Mouse (Mus musculus) thymus, adult 2 months (tissue): Measurements from ENCODE around the gene Tatdn2. TPM values are rescaled to one million over a fixed set of nuclear protein-coding genes. Genes with fewer than 3 reads are reported as not detected.

Experiments used
- DNase-seq: peaks from one replicate; pipeline ENCODE4 v3.0.0; 2021
- H3K27ac ChIP-seq: fragments of 200-500 bp; 2 replicates; pipeline ENCODE4 v1.5.1; 2012; ENCODE audit warnings: low read length, control low read depth; ENCODE audit not compliant: control insufficient read depth, insufficient read depth
- H3K27me3 ChIP-seq: fragments of 200-500 bp; 2 replicates; pipeline ENCODE4 v1.6.1; 2012; ENCODE audit warnings: mild to moderate bottlenecking, low read length, moderate library complexity, mixed read lengths; ENCODE audit not compliant: control insufficient read depth, insufficient read depth
- H3K36me3 ChIP-seq: fragments of 200-500 bp; 2 replicates; pipeline ENCODE4 v1.6.1; 2012; ENCODE audit warnings: mild to moderate bottlenecking, low read length, moderate library complexity; ENCODE audit not compliant: control insufficient read depth, insufficient read depth
- H3K4me1 ChIP-seq: fragments of 200-500 bp; replicated peaks from 2 replicates; pipeline ENCODE4 v1.6.1; 2012; ENCODE audit warnings: low read length; ENCODE audit not compliant: control insufficient read depth, insufficient read depth
- H3K4me3 ChIP-seq: fragments of 200-500 bp; 2 replicates; pipeline ENCODE4 v1.5.1; 2012; ENCODE audit warnings: mild to moderate bottlenecking, low read length, control low read depth, moderate library complexity; ENCODE audit not compliant: control insufficient read depth, insufficient read depth
- CTCF ChIP-seq: fragments of 200-500 bp; IDR thresholded peaks from 2 replicates; pipeline ENCODE4 v1.5.1; 2012; ENCODE audit warnings: mild to moderate bottlenecking, control low read depth, low read length, moderate library complexity, borderline replicate concordance; ENCODE audit not compliant: control insufficient read depth, poor library complexity, insufficient read depth; ENCODE audit errors: extremely low read depth
- POLR2A ChIP-seq: fragments of 200-500 bp; IDR thresholded peaks from 2 replicates; pipeline ENCODE4 v1.6.1; 2012; ENCODE audit warnings: mild to moderate bottlenecking, low read length, control low read depth, moderate library complexity; ENCODE audit not compliant: control insufficient read depth, poor library complexity, insufficient read depth; ENCODE audit errors: extremely low read depth
- WGBS: fragments of 180-500 bp; shearing (Covaris S2); methylation state at CpG from one replicate; pipeline ENCODE4 v1.1.7; 2018; 5-methylcytosine and 5-hydroxymethylcytosine counted together
- polyA plus RNA-seq: library from polyadenylated mRNA; depleted of rRNA; stranded (reverse); fragments of >200 nt; gene quantifications from 2 replicates; pipeline ENCODE4 v1.2.3, GENCODE M21; 2012

The Tatdn2 gene
- polyA plus RNA-seq, 1 experiment: 35.7 TPM

GRCm38 (mm10) chr6:113714276-113714675 lies 17.4 kb downstream of the Tatdn2 start:
- Histone ChIP-seq H3K4me1 (no peaks in the 10 kb centered on the region), H3K27me3 (no peaks in the 10 kb centered on the region), H3K36me3 (peaks cover 63% of the 10 kb centered on the region), H3K27ac (no peak overlapping the region), H3K4me3 (no peak overlapping the region)
- WGBS: 65% methylated on average over 2 of the region's 2 CpGs
- TF ChIP-seq POLR2A: no peak
- no peak for TF ChIP-seq CTCF
- DNase-seq: no peak

DNA sequence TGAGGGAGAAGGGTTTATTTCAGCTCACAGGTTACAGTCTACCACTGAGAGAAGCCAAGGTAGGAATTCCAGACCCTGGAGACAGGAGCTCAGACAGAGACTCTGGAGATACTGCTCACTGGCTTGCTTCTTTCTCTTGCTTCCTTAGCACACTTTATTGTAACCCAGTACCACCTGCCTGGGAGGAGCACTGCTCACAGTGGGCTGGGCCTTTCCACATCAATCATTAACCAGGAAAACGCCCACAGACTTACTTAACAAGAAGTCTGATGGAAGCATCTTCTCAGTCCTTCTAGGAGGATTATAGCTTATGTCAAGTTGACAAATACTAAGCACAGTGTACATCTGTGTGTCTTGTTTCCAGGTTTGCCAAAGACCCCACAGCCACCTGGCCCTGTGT lies 17.9 kb downstream of the Tatdn2 start:
- H3K27ac ChIP-seq: no peak overlapping the region
- no peak for DNase-seq
- H3K4me3 ChIP-seq: no peak overlapping the region
- H3K4me1 ChIP-seq: no peaks in the 10 kb centered on the region
- WGBS: 69% methylated on average over 1 of the region's 1 CpGs
- H3K36me3 ChIP-seq: peaks cover 57% of the 10 kb centered on the region
- no peak for TF ChIP-seq CTCF
- no peak for TF ChIP-seq POLR2A
- H3K27me3 ChIP-seq: no peaks in the 10 kb centered on the region

GRCm38 (mm10) chr6:113717541-113717940 lies 20.7 kb downstream of the Tatdn2 start:
- no peaks in the 10 kb centered on the region for H3K27me3 ChIP-seq
- H3K4me3 ChIP-seq: no peak overlapping the region
- H3K36me3 ChIP-seq: peaks cover 30% of the 10 kb centered on the region
- H3K27ac ChIP-seq: no peak overlapping the region
- no peaks in the 10 kb centered on the region for H3K4me1 ChIP-seq
- no peak for TF ChIP-seq CTCF
- TF ChIP-seq POLR2A: no peak
- DNase-seq: no peak
- WGBS: 99% methylated on average over 3 of the region's 3 CpGs

DNA sequence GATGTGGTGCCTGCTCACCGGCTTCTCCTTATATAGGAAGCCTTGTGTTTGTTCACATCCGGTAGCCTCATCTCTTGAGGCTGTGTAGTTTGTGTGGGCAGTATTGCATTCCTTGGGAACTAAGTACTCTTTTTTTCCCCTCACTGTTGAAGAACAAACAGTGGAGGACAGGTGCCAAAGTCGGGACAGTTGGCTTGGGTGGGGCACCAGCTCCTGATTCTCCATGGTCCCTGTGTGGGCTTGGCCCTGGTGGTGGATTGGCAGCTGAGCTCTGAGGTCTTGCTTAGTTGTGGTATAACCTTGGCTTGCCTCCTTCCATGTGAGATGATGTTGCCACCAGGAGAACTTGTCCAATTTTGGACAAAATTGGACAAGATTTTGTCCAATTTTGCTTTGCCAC lies 23.0 kb downstream of the Tatdn2 start, which contains the start of gene Ghrl:
TSS of gene Ghrl (minus strand) at position 3 of the 400 bp plus-strand sequence.
- WGBS: 95% methylated on average over 3 of the region's 3 CpGs

DNA sequence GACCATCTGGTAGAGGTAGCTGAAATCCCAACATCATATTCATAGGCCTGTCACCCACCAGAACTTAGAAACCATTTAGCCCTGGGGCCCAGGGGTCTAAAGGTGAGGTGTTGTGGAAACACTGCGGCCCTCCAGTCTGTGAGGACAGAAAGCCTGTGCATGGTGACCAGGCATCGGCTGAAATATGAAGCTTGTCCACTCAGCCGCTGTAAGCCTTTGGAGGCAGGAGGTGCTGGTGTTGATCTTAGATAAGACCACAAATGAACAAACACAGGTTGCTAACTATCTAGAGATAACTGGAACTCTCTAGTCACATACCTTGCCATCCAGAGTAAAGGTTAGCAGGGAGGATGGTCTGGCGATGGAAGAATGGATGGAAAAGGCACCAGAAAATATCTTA lies 24.2 kb downstream of the Tatdn2 start:
- H3K36me3 ChIP-seq: peaks cover 21% of the 10 kb centered on the region
- no peaks in the 10 kb centered on the region for H3K4me1 ChIP-seq
- DNase-seq: no peak
- TF ChIP-seq POLR2A (no peak), CTCF (no peak)
- H3K4me3 ChIP-seq: no peak overlapping the region
- no peaks in the 10 kb centered on the region for H3K27me3 ChIP-seq
- 96% methylated on average over 4 of the region's 4 CpGs for WGBS
- H3K27ac ChIP-seq: no peak overlapping the region

More for the DNA sequence above, 23.0 kb downstream of the Tatdn2 start, which contains the start of gene Ghrl:
- no peaks in the 10 kb centered on the region for H3K4me1 ChIP-seq
- no peak for DNase-seq
- H3K4me3 ChIP-seq: no peak within 1 kb of the TSS
- TF ChIP-seq POLR2A: no peak
- TF ChIP-seq CTCF: no peak
- no peaks in the 10 kb centered on the region for H3K27me3 ChIP-seq
- no peak within 1 kb of the TSS for H3K27ac ChIP-seq
- H3K36me3 ChIP-seq: peaks cover 20% of the 10 kb centered on the region

- TF ChIP-seq POLR2A (no peak), CTCF (no peak)
- Histone ChIP-seq H3K4me1 (no peaks in the 10 kb centered on the region), H3K27me3 (no peaks in the 10 kb centered on the region), H3K4me3 (no peak overlapping the region), H3K36me3 (peaks cover 72% of the 10 kb centered on the region), H3K27ac (no peak overlapping the region)
- WGBS: 95% methylated on average over 7 of the region's 7 CpGs
- no peak for DNase-seq
Measured at GRCm38 (mm10) chr6:113728181-113728580, 31.3 kb downstream of the Tatdn2 start.

GRCm38 (mm10) chr6:113731296-113731695 lies 34.4 kb downstream of the Tatdn2 start:
- Histone ChIP-seq H3K4me1 (no peaks in the 10 kb centered on the region), H3K27me3 (no peaks in the 10 kb centered on the region), H3K4me3 (no peak overlapping the region), H3K36me3 (peaks cover 83% of the 10 kb centered on the region), H3K27ac (no peak overlapping the region)
- no peak for DNase-seq
- 92% methylated on average over 3 of the region's 3 CpGs for WGBS
- TF ChIP-seq CTCF (no peak), POLR2A (no peak)
